Mouse (Mus musculus): ENCODE results near the gene Hspd1. TPM values are rescaled to one million over a fixed set of nuclear protein-coding genes. Genes with fewer than 3 reads are reported as not detected.
"Not testable (repeated sequence)": the region's sequence is repeated elsewhere in the genome, so short reads cannot be mapped to it uniquely, and the experiment has no call there.

Hspd1 gene
- total RNA-seq, 2 experiments from 2014 or later = 175 to 176 TPM

DNA sequence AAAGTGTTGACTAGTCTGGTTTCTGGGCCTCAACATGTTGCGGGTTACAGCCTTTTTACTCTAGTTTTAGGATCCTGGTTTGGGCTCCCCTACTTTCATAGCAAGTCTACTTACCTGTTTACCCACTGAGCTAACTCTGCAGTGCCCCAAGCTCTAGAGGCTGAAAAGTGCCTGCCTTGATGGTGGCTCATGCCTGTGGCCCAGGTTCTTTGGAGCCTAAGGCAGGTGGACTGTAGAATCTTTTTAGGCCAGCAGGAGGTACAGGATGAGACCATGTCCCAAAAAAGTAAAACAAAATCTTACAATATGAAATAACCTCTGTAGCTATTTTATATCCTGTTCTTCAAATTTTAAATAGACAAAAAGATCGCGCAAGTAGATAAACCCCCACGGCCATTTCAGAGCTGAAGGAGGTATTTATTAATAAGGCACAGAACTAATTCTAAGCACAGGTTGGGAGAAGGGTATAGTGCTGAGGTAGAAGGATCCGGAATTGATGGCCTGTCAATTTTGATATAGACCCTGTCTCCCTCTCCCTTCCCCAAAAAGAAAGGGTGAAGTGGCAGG, 1.5 kb upstream of the Hspd1 start:
- intact Hi-C loops (cut with DNase I; ENCODE audit: low total_unique reads) = loop anchor here (5.0 kb wide), 2 partner anchors 38 to 293 kb away; no protein-coding TSS in a partner anchor
- no peak for DNase-seq

DNA sequence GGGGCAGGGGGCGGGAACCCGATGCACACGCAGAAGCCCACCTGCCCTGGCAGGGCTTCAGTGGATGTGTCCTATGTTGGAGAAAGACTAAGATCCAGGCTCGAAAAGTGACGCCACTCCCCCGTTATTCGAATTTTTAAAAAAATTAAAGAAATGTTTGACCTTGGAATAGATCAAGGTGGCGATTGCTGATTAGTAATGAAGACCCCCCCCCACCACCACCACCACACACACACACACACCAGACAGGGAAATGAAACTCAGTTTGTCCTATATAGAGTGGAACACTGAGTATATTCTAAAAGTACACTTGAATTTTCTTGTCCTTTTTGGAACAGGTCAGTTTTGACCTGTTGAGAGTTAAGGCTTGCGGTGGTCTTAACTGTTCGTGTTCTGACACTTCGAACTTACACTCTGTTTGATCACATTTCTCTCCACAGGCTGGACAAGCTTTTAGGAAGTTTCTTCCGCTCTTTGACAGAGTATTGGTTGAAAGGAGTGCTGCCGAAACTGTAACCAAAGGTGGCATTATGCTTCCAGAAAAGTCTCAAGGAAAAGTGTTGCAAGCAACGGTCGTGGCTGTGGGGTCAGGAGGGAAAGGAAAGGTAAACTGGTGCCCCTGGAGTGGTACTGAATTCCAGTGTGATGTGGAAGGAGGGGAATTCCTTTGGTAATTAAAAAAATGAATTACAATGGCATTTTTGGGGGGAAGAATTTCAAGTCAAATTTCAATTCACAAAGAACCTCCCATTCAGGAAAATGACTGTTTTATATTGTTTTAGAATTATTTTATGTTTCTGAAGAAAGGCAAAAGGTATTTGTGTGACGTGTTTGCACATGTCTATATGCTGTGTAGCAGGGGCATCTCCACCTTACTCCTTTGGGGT, 811 bp upstream of the Hspd1 start:
- no peak for DNase-seq
- intact Hi-C loops (cut with DNase I; ENCODE audit: low total_unique reads) = no loop called here

DNA sequence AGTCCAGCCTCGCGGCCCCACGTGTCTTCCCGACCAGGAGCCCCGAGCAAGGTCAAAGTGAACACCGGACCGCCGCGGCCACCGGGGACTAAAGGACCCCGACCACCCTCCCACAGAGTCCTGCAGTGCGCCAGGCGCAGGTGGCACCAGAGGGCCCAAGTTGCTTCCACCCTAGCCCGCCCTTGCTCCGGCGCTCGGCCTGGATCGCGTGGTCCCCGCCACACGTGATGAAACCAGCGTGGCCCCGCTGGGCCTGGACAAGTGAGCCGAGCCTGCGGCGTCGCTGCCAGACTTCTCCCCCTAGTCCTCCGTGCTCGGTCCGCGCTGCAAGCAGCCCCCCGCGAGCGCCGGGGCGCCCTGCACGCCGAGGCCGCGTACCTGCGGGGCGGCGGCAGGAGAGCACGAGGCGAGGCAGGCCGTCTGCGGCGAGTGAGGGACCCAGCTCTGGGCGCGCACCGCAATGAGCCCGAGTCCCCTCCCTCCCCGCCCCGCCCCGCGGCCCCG, 590 bp downstream of the Hspd1 start:
- intact Hi-C loops (cut with DNase I; ENCODE audit: low total_unique reads) = no loop called here
- peak; percentile 79 for DNase-seq

DNA sequence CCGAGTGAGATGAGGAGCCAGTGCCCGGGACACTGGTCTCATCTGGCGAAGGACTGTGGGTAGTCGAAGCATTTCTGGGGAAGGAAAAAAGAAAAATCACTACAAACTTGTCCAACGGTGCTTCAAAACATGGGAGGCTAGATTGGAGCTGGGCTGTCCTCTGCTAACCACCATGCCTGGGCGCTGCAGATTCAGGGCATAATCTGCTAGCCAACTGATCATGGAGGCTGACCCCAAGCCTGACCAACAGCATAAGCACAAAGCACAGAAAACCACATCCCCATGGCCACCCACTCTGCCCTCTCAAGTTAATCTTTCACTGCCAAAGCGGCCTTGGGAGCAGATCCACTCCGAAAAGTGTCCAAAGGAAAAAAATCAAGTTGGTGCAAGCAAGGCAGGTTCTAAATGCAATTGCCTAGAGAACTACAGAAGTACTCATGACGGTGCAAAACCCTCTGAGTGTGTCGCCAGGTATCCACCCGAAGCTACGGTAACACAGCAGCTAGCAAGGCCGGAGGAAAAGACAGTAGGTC, 1.1 kb downstream of the Hspd1 start:
- no peak for DNase-seq
- intact Hi-C loops (cut with DNase I; ENCODE audit: low total_unique reads) = no loop called here

DNA sequence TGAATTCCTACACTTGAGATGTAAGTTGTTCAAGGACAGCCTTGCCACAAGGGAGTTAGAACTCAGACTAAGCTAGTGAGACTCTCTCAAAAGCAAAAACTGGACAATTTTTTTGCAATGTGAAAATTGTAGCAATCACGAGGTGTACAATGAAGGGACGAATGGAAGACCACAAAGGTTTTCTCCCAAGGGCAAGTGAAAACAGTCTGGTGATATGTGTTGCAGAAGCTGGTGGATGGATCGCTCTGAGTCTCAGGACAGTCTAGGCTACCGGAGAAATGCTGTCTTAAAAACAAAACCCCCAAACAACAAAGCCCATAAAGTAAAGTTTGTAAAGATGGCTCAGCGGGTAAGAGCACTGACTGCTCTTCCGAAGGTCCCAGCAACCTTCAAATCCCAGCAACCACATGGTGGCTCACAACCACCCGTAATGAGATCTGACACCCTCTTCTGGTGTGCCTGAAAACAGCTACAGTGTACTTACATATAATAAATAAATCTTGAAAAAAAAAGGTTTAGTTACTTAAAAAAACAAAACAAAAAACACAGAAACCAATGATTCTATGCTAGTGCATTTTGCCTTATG, 2.2 kb downstream of the Hspd1 start:
- DNase-seq = no peak
- intact Hi-C loops (cut with DNase I; ENCODE audit: low total_unique reads) = no loop called here

DNA sequence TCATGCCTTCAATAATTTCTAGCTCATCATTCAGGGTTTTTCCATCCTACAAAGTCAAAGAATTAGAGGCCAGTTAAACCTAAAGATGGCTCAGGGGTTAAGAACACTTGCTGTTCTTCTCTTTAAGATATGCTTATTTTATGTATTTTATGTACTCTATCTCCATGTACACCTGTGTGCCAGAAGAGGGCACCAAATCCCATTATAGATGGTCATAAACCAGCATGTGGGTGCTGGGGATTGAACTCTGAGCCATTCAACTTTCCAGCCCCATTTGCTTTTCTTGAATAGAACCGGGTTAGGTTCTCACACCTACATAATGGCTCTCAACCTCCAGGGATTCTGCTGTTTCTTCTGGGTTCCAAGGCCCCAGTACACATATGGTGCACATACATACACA, 5.9 kb downstream of the Hspd1 start:
- no peak for DNase-seq
- intact Hi-C loops (cut with DNase I; ENCODE audit: low total_unique reads) = no loop called here

DNA sequence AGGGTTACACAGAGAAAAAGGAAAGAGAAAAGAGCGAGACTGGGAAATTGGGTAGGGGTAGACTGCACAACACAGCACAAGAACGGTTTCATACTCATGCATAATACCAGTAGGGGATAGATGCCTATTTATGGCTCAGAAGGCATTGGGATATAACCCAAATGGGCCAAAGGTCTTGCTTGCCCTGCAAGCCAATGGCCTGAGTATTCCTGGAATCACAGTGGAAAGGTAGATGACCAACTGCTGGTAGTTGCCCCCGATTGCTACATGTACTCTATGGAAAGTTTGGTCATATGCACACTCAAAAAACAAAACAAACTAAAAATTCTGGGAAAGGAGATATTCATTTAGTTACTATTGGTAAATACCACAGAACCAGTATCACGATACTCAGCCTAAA, 8.4 kb downstream of the Hspd1 start:
- intact Hi-C loops (cut with DNase I; ENCODE audit: low total_unique reads) = no loop called here
- no peak for DNase-seq

DNA sequence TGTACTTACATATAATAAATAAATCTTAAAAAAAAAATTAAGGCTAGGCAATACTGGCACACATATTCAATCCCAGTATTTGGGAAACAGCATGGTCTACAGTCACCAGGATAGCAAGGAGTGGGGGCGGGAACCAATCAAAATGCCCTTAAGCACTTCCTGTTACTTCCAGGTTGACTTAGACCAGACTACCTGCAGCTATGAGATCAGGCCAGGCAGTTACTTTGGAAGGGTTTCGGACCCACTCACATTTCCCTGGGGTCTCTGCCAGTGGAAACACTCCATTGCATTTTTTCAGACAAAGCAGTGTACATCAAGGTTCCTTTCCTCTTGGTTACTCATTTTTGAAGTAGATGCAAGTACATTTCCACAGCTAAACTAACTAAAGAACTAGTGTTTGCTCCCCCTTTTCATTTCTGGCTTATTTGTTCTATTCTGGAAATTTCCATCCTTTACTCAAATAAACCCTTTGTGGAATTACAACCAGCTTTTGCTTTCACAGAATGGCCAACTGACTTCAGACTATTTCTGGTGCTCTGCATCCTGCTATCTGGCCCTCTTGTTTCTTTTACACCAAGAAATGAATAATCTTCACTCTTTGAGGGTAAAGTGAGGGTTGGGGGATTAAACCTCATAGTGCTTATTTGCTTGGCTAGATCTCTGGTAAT, 11.1 kb downstream of the Hspd1 start:
- intact Hi-C loops (cut with DNase I; ENCODE audit: low total_unique reads) = no loop called here
- no peak for DNase-seq

DNA sequence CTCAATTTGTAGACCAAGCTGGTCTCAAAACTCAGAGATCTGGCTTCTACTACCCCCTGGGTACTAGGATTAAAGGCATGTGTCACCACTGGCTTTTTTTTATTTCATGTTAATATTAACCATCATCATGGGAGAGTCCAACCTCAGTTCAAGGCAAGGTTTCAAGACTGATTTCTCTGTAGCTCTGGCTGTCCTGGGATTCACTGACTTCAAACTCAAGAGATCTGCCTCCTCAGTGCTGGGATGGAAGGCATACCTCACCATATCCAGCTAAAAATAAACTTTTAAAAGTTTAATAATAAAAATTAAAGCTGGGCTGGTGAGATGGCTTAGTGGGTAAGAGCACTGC, 11.7 kb downstream of the Hspd1 start:
- intact Hi-C loops (cut with DNase I; ENCODE audit: low total_unique reads) = no loop called here
- DNase-seq = no peak

DNA sequence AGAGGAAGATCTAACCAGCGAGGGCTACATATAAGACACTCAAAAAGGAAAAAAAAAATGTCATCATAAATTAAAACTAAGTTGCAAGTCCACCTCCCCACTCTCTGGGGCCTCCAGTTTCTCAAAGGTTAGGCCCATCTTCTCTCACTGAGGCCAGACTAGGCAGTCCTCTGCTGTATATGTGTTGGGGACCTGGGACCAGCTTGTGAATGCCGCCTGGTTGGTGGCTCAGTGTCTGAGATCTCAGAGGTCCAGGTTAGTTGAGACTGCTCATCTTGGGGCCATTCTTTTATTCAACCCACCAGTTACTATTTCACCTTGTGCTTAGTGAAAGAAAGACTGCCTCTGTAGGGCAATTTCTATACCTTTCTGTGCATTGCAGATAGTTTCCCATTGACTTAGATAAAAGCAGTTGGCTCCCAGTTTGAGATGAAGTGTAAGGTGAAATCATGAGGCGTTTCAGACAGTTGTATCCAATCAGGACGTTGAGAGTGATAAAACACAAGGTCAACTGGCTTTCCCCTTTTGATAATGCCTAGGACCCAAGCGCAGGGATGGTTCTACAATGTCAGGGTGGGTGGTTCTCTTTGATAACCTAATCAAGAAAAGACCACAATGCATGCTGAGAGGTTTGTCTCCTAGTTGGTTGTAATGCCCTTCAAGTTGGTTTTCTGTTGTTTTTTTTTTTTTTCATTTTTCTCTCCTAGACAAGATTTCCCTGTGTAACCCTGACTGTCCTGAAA, 12.2 kb downstream of the Hspd1 start:
- intact Hi-C loops (cut with DNase I; ENCODE audit: low total_unique reads) = no loop called here
- DNase-seq = no peak

DNA sequence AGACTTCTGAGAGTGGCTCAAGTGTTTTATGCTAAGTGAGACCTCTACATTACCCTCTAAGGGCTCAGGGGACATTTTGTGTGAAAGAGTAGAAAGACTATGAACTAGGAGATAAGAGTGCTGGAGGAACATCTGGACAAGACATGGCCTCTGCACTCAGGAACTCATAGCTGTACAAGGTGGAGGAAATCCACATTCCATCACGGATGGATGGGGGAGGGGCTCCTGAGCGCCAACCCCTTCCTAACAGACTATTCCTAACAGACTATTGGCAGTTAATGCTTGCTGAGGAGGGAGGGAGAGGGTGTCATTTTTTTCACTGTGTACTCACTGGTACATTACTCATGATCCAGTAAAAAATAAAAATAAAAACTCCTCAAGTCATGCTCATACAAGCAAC, 13.3 kb downstream of the Hspd1 start:
- no peak for DNase-seq
- intact Hi-C loops (cut with DNase I; ENCODE audit: low total_unique reads) = no loop called here

DNA sequence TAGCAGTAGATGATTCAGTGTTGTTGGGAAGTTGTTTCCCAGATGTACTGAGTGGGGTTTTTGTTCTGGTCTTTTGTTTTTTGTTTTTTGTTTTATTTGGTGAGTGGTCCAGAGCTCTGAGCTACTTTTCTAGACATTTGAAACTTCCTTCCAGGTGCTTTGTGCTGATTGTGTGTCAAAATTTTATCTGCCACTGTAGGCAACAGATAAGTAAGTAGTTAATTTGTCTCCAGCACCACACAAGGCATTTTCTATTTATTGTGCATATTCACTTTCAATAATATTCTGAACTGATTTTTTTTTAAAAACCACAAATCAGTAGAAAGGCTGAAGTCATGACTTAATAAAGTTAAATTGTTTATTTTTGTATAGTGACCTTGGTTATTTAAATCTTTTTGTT, 15.7 kb downstream of the Hspd1 start:
- intact Hi-C loops (cut with DNase I; ENCODE audit: low total_unique reads) = not testable (repeated sequence)

DNA sequence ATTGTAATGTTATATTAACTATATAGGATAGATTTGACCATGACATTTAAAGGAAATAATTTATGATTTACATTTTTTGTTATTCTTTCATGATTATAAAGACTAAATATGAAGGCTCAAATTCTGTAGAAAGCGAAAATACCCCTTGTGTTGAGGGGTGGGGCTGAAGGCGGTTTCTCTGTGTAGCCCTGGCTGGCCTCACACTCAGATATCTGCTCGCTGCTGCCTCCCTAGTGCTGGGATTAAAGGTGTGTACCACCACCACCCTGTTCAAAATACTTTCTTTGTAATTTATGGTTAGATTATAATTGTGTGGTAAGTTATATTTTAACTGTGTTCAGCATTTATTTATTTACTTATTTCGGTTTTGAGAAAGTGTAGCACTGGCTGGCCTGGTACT, 26.3 kb downstream of the Hspd1 start:
- intact Hi-C loops (cut with DNase I; ENCODE audit: low total_unique reads) = no loop called here
- no peak for DNase-seq

More for the DNA sequence above, 15.7 kb downstream of the Hspd1 start:
- DNase-seq = not testable (repeated sequence)

DNA sequence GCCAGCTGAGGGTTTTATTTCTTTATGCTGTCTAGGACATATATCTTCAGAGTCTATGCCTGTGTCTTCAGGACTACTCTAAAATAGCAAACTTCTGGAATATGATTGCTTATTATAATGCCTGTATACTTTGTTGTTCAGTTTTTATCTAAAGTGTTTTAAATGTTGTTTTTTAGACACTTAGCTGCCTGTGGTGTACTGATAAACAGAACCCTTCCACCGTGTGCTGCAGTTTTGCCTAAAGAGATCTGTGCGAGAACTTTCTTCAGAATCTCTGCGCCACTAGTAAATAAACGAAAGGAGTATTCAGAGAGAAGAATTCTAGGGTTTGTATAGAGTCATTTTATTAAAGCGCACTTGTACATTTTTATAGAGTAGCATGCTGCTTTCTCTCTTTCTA, 26.9 kb downstream of the Hspd1 start:
- DNase-seq = no peak
- intact Hi-C loops (cut with DNase I; ENCODE audit: low total_unique reads) = no loop called here

DNA sequence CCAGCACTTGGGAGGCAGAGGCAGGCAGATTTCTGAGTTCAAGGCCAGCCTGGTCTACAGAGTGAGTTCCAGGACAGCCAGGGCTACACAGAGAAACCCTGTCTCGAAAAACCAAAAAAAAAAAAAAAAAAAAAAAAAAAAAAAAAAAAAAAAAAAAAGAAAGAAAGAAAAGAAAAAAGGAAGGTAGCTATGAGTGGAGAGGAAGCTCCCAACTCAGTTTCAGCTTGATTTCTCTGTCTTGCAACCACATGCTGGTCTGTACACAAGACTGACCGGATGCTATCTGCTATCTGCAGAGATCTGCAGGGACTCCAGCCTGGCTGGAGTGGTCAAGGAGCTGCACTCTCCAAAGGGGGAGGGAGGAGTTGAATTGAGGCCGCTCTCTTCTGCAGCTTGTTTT, 29.7 kb downstream of the Hspd1 start:
- intact Hi-C loops (cut with DNase I; ENCODE audit: low total_unique reads); DNase-seq: not testable (repeated sequence)

DNA sequence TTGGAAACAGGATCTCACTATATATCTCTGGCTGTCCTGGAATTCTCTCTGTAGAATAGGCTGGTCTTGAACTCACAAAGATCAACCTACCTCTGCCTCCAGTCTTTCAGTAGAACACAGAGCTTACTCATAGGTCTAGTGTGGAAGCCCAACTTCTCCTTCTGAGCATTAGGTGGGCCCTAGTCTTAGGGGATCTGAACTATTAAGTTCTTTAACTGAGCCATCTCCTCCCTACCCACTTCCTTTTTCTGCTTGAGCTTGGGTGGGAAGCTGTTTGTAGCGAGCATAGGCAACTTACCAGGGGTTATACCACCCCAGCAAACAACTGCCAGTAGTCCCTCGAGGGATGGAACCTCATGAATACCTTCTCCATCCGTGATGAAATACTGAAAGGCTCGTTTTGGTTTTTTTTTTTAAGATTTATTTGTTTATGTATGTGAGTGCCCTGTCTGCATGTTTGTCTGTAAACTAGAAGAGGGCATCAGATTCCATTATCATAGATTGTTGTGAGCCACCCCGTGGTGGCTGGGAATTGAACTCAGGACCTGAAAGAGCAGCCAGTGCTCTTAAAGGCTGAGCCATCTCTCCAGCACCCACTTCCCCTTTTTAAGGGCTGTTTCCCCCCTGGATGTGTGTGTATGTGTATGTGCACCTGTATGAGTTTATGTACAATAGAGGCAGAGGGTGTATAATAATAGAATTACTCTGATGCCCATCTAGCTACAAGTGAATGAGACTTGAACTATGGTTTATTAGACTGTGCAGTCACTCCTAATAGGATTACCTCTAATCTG, 32.5 kb downstream of the Hspd1 start:
- no peak for DNase-seq
- intact Hi-C loops (cut with DNase I; ENCODE audit: low total_unique reads) = no loop called here

DNA sequence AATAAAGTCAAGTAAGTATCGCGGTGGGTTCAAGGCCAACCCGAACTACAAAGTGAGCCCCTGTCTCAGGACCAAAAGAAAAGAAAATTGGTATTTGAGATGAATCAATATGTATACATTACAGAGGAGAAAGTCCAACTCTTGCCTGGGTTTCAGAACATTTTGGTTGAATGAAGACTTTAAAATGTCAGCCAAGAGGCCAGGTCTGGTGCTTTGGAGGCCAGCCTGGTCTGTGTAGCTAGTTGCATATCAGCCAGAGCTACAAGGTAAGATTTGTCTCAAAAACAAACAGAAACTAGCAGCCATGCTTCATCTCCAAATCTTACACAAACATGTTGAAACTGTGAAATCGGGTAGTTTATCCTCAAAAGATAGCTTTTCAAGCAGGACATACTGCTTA, 34.4 kb downstream of the Hspd1 start:
- intact Hi-C loops (cut with DNase I; ENCODE audit: low total_unique reads) = no loop called here

DNA sequence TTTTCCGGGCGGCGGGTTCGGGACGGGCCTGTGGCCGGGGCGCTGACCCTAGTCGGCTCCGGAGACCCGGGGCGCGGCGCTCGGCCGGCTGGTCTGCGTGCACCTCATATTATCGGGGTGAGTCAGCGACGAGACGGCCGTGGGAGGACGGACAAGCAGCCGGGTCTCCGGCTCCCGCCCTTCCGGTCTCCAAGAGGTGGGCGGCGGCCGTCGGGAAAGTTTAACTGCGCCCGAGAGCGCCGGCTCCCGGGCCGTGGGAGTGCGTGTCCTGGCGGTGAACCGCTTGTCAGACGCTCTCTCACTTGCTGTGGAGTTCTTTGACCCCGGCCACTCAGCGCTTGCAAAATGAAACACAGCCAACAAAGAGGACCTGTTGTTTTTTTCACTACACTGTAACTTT, 35.0 kb downstream of the Hspd1 start:
- intact Hi-C loops (cut with DNase I; ENCODE audit: low total_unique reads) = no loop called here
- peak; percentile 83 for DNase-seq

More for the DNA sequence above, 34.4 kb downstream of the Hspd1 start:
- no peak for DNase-seq
